Mouse (Mus musculus) lung, embryonic 15.5 days (tissue): ENCODE results near the gene Mctp1. TPM values are rescaled to one million over a fixed set of nuclear protein-coding genes. Genes with fewer than 3 reads are reported as not detected.

Experiments
- ATAC-seq: fragments of 200-750 bp; cut with Nextera tagmentation; 2 replicates; pipeline ENCODE4 v1.8.0; 2017; ENCODE audit warnings: moderate number of reproducible peaks, borderline replicate concordance; ENCODE audit not compliant: low FRiP score, low TSS enrichment; ENCODE audit errors: extremely low read depth
- H3K27ac ChIP-seq: fragments of 300-500 bp; sonication (generic); 2 replicates; pipeline ENCODE4 v1.5.1; 2015; ENCODE audit warnings: moderate library complexity, mild to moderate bottlenecking, inconsistent platforms
- H3K27me3 ChIP-seq: fragments of 300-500 bp; sonication (generic); 2 replicates; pipeline ENCODE4 v1.6.1; 2015; ENCODE audit warnings: inconsistent platforms
- H3K36me3 ChIP-seq: fragments of 300-500 bp; sonication (generic); 2 replicates; pipeline ENCODE4 v1.6.1; 2015; ENCODE audit warnings: inconsistent platforms
- H3K4me1 ChIP-seq: fragments of 300-500 bp; sonication (generic); 2 replicates; pipeline ENCODE4 v1.6.1; 2015; ENCODE audit warnings: inconsistent platforms
- H3K4me2 ChIP-seq: fragments of 300-500 bp; sonication (generic); 2 replicates; pipeline ENCODE4 v1.6.1; 2015; ENCODE audit warnings: inconsistent platforms, mild to moderate bottlenecking, moderate library complexity
- H3K4me3 ChIP-seq: fragments of 300-500 bp; sonication (generic); 2 replicates; pipeline ENCODE4 v1.5.1; 2015; ENCODE audit warnings: mild to moderate bottlenecking, inconsistent platforms
- H3K9ac ChIP-seq: fragments of 300-500 bp; sonication (generic); 2 replicates; pipeline ENCODE4 v1.6.1; 2015; ENCODE audit warnings: inconsistent platforms
- H3K9me3 ChIP-seq: fragments of 300-500 bp; sonication (generic); 2 replicates; pipeline ENCODE4 v1.6.1; 2016; ENCODE audit warnings: inconsistent platforms
- WGBS: fragments of 180-500 bp; shearing (Covaris S2); methylation state at CpG from one replicate; pipeline ENCODE4 v1.1.7; 2015; 5-methylcytosine and 5-hydroxymethylcytosine counted together
- polyA plus RNA-seq: library from polyadenylated mRNA; unstranded; fragments of >200 nt; fragmentation: Nextera tagmentation; extraction: Ambion mirVana; gene quantifications from 2 replicates; pipeline ENCODE4 v1.2.1, GENCODE M21; 2015

Gene Mctp1
- polyA plus RNA-seq, 1 experiment from 2014 or later, result 0.76 TPM

DNA sequence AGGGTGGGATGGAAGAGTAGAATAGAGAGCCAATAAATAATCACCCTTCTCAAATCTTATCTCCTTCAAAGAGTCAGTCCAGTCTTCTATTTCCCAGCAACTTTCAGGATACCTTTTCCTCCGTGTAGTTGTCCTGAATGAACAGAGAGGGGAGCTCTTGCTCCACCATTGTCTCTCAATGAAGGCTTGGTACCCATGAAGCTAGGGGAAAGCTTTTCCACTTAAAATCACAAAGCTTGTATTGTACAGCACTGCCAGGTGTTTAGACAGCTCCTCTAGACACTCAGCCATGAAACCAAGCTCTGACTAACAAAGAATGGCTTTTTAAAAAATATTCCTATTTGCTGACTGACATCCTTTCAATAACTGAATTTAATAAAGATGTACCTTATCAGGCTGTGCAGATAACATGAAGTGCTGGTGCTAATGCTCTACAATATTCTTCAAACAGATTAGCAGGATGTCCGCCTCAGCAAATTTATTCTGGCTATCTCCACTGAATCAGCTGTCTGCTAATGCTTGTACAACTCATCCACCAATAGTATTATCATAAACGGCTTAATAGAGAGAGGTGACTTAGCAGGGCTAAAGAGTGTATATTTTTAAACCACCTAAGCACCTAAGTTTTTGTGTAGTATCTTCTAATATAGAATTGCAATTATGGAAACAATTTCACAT is 417.9 kb downstream of the Mctp1 start:
- Histone ChIP-seq H3K27ac (no peak overlapping the region), H3K4me3 (no peak overlapping the region), H3K4me1 (no peaks in the 10 kb centered on the region), H3K27me3 (no peaks in the 10 kb centered on the region), H3K9ac (no peak overlapping the region), H3K36me3 (no peaks in the 10 kb centered on the region), H3K9me3 (no peaks in the 10 kb centered on the region), H3K4me2 (no peak overlapping the region)
- ATAC-seq, result no peak
- 10% methylated on average over 3 of the region's 3 CpGs for WGBS

- Histone ChIP-seq H3K4me2 (no peak overlapping the region), H3K4me3 (no peak overlapping the region), H3K36me3 (no peaks in the 10 kb centered on the region), H3K9me3 (no peaks in the 10 kb centered on the region), H3K27me3 (no peaks in the 10 kb centered on the region), H3K27ac (no peak overlapping the region), H3K4me1 (no peaks in the 10 kb centered on the region), H3K9ac (no peak overlapping the region)
- WGBS, result 80% methylated on average over 9 of the region's 9 CpGs
- ATAC-seq, result no peak
These were observed 418.6 kb downstream of the Mctp1 start for GRCm38 (mm10) chr13:76802926-76803325.

DNA sequence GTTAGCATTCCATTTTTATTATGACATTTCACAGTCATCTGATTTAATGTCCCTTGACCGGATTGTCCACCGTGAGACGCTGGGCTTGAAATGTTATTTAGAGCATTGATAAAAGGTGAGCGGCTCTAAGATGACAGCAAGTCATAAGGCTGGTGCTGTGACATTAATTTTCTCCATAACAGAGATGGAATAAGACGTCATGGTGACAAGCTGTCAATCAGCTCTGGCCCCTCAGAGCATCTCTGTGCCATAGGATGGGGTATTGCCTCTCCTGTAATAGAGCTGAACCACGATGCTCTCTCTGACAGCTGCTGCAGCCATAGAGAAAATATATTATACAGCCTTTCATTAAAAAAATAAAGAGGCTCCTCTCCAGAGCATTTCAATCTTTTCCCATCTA is 419.5 kb downstream of the Mctp1 start:
- Histone ChIP-seq H3K27ac (no peak overlapping the region), H3K4me3 (no peak overlapping the region), H3K9me3 (no peaks in the 10 kb centered on the region), H3K4me1 (no peaks in the 10 kb centered on the region), H3K9ac (no peak overlapping the region), H3K27me3 (no peaks in the 10 kb centered on the region), H3K36me3 (no peaks in the 10 kb centered on the region), H3K4me2 (no peak overlapping the region)
- 50% methylated on average over 6 of the region's 6 CpGs for WGBS
- no peak for ATAC-seq

- 61% methylated on average over 1 of the region's 1 CpGs for WGBS
- H3K4me2 ChIP-seq, result no peak overlapping the region
- H3K36me3 ChIP-seq, result no peaks in the 10 kb centered on the region
These were observed 424.6 kb downstream of the Mctp1 start for GRCm38 (mm10) chr13:76808871-76809390.

DNA sequence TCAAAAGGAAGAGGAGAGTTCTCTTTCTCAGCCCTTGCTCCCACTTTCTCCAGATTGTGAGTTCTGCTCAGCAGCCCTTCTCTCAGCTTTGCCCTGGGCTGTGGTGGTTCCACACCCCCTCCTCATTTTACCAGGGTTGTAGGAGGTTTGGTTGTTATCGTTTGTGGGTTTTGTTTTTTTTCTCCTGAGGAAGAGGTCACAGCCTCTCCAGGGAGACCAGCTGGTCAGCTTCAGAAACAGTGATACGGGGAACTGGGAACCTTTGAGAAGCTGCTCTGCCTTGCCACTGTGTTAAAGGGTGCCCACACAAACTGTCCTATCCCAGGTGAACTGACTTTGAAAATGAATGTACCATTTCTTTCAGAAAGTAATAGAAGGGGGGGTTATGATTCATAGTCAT is 425.5 kb downstream of the Mctp1 start:
- 20% methylated on average over 2 of the region's 2 CpGs for WGBS
- no peaks in the 10 kb centered on the region for H3K4me1 ChIP-seq
- no peak overlapping the region for H3K27ac ChIP-seq
- no peak overlapping the region for H3K9ac ChIP-seq
- H3K36me3 ChIP-seq, result no peaks in the 10 kb centered on the region
- H3K4me3 ChIP-seq, result no peak overlapping the region
- no peak for ATAC-seq
- no peaks in the 10 kb centered on the region for H3K27me3 ChIP-seq
- H3K9me3 ChIP-seq, result no peaks in the 10 kb centered on the region
- no peak overlapping the region for H3K4me2 ChIP-seq

More at GRCm38 (mm10) chr13:76808871-76809390, 424.6 kb downstream of the Mctp1 start:
- H3K9me3 ChIP-seq, result no peaks in the 10 kb centered on the region
- H3K4me1 ChIP-seq, result no peaks in the 10 kb centered on the region
- H3K4me3 ChIP-seq, result no peak overlapping the region
- H3K27ac ChIP-seq, result no peak overlapping the region
- no peak for ATAC-seq
- H3K9ac ChIP-seq, result no peak overlapping the region
- no peaks in the 10 kb centered on the region for H3K27me3 ChIP-seq

GRCm38 (mm10) chr13:76810496-76810939 is 426.2 kb downstream of the Mctp1 start:
- H3K27me3 ChIP-seq, result no peaks in the 10 kb centered on the region
- WGBS, result 14% methylated on average over 7 of the region's 7 CpGs
- no peaks in the 10 kb centered on the region for H3K9me3 ChIP-seq
- H3K4me1 ChIP-seq, result no peaks in the 10 kb centered on the region
- ATAC-seq, result no peak
- H3K4me2 ChIP-seq, result no peak overlapping the region
- H3K36me3 ChIP-seq, result no peaks in the 10 kb centered on the region
- H3K27ac ChIP-seq, result no peak overlapping the region
- no peak overlapping the region for H3K9ac ChIP-seq
- no peak overlapping the region for H3K4me3 ChIP-seq

GRCm38 (mm10) chr13:76823083-76823482 is 438.7 kb downstream of the Mctp1 start:
- no peaks in the 10 kb centered on the region for H3K36me3 ChIP-seq

DNA sequence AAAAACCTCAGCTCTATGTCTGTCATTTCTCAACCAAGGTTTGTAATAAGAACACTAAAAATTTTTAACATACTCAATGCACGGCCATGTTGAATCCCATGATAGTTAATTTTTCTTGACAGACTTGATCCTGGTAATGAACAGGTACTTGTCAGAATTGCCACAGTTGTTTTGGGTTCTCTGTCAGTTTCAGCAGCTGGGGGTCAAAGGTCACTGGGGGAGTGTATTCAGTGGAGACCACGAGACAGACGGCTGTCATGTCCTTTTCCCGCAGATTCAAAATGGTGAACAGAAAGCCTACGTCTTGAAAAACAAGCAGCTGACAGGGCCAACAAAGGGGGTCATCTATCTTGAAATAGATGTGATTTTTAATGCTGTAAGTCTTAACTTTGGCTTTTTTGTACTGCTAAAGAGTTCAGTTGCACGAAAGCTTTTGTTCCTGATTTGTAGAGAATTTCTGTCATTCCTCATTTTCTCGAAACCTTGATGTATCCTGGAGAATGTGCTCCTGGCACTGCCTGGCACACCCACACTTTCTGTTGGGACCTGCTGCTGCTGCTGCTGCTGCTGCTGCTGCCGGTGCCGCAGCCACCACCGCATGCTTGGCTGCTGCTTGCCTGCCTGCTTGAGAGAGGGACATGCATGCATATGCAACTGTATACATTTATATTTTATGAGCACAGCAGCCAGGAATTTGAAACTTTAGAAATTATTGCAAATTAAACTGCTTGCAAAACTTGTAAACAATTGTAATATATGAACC is 440.8 kb downstream of the Mctp1 start:
- no peak for ATAC-seq
- Histone ChIP-seq H3K9me3 (no peaks in the 10 kb centered on the region), H3K4me3 (no peak overlapping the region), H3K36me3 (no peaks in the 10 kb centered on the region), H3K27ac (no peak overlapping the region), H3K4me1 (no peaks in the 10 kb centered on the region), H3K9ac (no peak overlapping the region), H3K27me3 (no peaks in the 10 kb centered on the region), H3K4me2 (no peak overlapping the region)
- 50% methylated on average over 10 of the region's 10 CpGs for WGBS

More at GRCm38 (mm10) chr13:76823083-76823482, 438.7 kb downstream of the Mctp1 start:
- 60% methylated on average over 3 of the region's 3 CpGs for WGBS
- Histone ChIP-seq H3K4me1 (no peaks in the 10 kb centered on the region), H3K4me2 (no peak overlapping the region), H3K9me3 (no peaks in the 10 kb centered on the region), H3K4me3 (no peak overlapping the region), H3K9ac (no peak overlapping the region), H3K27ac (no peak overlapping the region), H3K27me3 (no peaks in the 10 kb centered on the region)
- no peak for ATAC-seq

DNA sequence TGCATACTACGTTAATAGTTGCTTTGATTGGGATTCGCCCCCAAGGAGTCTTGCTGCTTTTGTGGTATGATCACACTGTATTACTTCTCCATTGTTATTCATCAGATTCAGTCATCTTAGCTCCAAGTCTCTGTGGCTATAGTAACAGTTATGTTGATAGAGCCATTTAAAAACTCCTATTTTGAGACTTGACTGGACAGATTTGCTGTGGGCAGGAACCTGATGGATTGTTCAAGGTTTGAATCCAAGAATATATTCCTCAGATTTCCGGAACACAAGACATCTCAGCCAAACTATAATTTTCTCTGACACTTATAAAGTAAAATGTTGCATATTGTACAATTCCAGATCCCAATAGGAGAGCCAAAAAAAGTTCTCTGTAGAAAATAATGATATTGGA is 443.4 kb downstream of the Mctp1 start:
- ATAC-seq, result no peak
- H3K9ac ChIP-seq, result no peak overlapping the region
- WGBS, result 74% methylated on average over 3 of the region's 3 CpGs
- no peak overlapping the region for H3K4me3 ChIP-seq
- no peaks in the 10 kb centered on the region for H3K27me3 ChIP-seq
- H3K9me3 ChIP-seq, result no peaks in the 10 kb centered on the region
- H3K4me2 ChIP-seq, result no peak overlapping the region
- H3K4me1 ChIP-seq, result no peaks in the 10 kb centered on the region
- no peak overlapping the region for H3K27ac ChIP-seq
- H3K36me3 ChIP-seq, result no peaks in the 10 kb centered on the region

GRCm38 (mm10) chr13:76838031-76838430 is 453.7 kb downstream of the Mctp1 start:
- Histone ChIP-seq H3K9ac (no peak overlapping the region), H3K27me3 (no peaks in the 10 kb centered on the region), H3K9me3 (no peaks in the 10 kb centered on the region), H3K4me3 (no peak overlapping the region), H3K27ac (no peak overlapping the region), H3K36me3 (no peaks in the 10 kb centered on the region), H3K4me2 (no peak overlapping the region), H3K4me1 (no peaks in the 10 kb centered on the region)
- no peak for ATAC-seq
- 74% methylated on average over 3 of the region's 3 CpGs for WGBS

DNA sequence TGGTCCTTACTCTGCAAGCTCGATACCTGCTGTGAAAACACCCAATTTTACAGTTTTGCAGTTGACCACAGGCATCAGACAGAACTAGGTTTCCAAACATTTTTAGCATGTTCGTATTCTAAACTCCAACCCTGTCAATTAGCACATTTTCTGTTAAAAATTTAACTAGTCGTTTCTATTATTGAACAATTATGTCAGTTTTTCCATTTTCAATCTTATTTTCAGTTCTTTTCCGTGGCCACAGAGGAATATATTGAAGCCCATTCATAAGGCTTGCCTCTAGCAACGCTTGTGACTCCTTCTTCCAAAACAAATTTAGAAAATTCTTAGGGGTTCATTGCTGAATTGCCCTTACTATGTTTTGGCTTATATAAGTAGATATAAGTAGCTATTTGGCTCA is 456.4 kb downstream of the Mctp1 start:
- no peak overlapping the region for H3K9ac ChIP-seq
- no peak overlapping the region for H3K27ac ChIP-seq
- H3K36me3 ChIP-seq, result no peaks in the 10 kb centered on the region
- H3K4me1 ChIP-seq, result no peaks in the 10 kb centered on the region
- H3K4me3 ChIP-seq, result no peak overlapping the region
- no peaks in the 10 kb centered on the region for H3K9me3 ChIP-seq
- 71% methylated on average over 5 of the region's 5 CpGs for WGBS
- no peak overlapping the region for H3K4me2 ChIP-seq
- no peak for ATAC-seq
- H3K27me3 ChIP-seq, result no peaks in the 10 kb centered on the region

GRCm38 (mm10) chr13:76844629-76845255 is 460.4 kb downstream of the Mctp1 start:
- ATAC-seq, result no peak
- no peak overlapping the region for H3K4me3 ChIP-seq
- 43% methylated on average over 8 of the region's 8 CpGs for WGBS
- no peak overlapping the region for H3K27ac ChIP-seq
- no peaks in the 10 kb centered on the region for H3K36me3 ChIP-seq
- H3K9ac ChIP-seq, result no peak overlapping the region
- H3K9me3 ChIP-seq, result no peaks in the 10 kb centered on the region
- no peaks in the 10 kb centered on the region for H3K4me1 ChIP-seq
- H3K4me2 ChIP-seq, result no peak overlapping the region
- no peaks in the 10 kb centered on the region for H3K27me3 ChIP-seq
